Mouse (Mus musculus) granulocyte monocyte progenitor cell, adult 5-6 weeks (primary cell): ENCODE data around the gene Sirt2. TPM values are rescaled to one million over a fixed set of nuclear protein-coding genes. Genes with fewer than 3 reads are reported as not detected.

ENCODE experiments used
- ATAC-seq: replicated peaks from 2 replicates; pipeline ENCODE4 v1.8.0; 2016; ENCODE audit warnings: mild to moderate bottlenecking, moderate TSS enrichment, inconsistent platforms; ENCODE audit not compliant: poor library complexity, severe bottlenecking
- total RNA-seq, 2 experiments: library from RNA; stranded (forward) in 1 of 2; stranded (reverse) in 1 of 2; fragments of 200-712, 200-1000 nt in 1 of 2; fragments of >200 nt in 1 of 2; fragmentation: Nextera tagmentation in 1 of 2; gene quantifications; 2 replicates each; pipeline ENCODE4 v1.2.3; 2014 to 2017

Gene Sirt2
- total RNA-seq, 2 experiments from 2014 or later, result 28.8 to 49.5 TPM

DNA sequence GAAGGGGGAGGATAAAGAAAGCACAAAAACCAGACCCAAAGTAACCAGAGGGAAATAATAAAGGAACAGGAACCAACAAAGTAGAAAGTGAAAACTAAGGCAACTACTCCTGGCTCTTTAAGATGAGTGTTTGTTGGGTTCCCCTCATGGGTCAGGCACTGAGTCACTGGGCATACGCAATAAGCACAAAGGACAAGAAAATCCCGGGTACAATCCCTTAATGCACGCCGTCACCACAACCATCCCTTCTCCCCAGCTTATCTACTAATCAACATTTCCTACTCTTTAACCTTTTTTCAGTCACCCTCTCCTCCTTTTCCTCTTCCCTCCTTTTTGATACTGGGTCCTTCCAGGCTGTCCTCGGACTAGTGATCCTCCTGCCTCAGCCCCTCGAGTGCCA, 1.3 kb upstream of the Sirt2 start:
- ATAC-seq, result peak; percentile 44

DNA sequence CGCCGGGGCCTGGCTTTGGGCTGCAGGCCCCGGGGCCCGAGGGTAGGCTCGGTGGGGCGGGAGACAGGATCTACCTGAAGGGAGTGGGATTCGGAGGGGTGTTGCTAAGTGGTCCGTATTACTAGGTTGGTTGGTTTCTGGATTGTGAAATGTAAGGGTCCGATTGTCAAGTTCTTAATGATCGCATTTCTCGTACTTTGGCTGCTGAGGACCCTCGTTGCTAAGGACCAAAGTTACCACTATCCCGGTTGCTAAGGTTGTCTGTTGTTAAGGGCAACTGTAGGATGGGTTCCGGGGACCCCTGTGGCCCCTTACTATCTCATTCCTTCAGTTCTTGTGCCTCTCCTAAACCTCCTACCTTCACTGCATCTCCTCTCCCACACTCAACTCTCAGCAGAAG, 375 bp downstream of the Sirt2 start:
- no peak for ATAC-seq

DNA sequence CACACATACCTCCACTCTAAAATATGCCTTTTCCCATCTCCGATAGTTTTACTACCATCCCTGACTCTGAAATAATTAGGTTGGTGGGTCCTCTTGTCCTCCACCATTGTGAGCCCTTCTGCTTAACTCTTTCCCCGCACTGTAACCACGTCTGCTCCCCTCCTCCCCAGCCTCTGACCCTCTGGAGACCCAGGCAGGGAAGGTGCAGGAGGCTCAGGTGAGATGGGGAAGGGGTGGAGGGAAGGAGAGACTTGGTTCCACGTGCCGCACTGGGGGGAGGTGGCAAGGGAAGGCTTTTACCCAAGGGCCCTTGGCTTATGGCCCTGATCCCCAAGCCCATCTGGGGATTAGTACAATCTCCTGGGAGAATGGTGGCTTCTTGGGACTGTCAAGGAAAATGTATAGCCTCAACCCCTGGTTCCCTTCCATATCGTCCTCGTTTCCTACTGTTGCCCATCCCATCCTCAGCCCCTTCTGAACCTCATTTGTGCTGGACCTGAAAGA, 979 bp downstream of the Sirt2 start, which contains the start of gene Nfkbib:
Gene Nfkbib, minus strand, starts transcription at position 51 of the 504 bp plus-strand sequence.
- ATAC-seq, result no peak

DNA sequence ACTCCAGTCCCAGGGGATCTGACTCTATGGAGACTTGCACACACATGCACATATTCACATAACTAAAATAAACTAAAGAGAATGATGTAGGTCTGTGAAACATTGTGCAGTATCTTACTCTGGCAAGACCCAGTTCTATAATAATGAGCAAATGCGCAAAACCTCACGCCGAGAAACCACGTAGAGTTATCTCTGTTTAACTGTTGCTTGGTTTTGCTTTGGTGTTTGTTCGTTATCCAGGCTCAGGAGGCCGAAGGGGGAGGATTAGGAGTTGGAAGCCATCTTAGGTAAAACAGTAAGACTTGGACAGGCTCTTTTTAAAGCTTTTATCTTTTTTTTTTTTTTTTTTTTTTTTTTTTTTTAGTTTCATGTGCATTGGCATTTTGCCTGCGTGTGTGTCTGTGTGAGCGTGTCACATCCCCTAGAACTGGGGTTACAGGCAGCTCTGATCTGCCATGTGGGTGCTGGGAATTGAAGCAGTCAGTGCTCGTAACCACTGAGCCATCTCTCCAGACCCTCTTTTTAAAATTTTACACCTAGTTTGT, 3.0 kb downstream of the Sirt2 start:
- no peak for ATAC-seq

DNA sequence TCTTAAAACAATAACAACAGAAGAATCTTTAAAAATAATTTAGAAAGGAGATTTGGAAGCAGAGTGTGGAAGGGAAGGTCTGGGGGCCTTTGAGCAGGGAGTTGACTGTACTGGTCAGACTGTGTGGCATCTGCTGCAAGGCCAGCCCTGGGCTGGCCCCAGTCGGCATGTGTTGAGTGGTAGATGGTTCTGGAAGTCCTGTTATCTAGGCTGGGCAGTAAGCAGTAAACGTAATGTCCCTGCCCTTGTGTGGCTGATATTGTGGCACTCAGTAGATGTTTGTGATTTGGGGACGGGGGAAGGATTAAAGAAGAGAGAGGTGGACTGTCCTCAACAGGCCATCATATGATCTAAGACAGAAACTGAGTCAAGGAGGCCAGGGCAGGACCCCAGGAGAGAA, 3.8 kb downstream of the Sirt2 start:
- ATAC-seq, result no peak

DNA sequence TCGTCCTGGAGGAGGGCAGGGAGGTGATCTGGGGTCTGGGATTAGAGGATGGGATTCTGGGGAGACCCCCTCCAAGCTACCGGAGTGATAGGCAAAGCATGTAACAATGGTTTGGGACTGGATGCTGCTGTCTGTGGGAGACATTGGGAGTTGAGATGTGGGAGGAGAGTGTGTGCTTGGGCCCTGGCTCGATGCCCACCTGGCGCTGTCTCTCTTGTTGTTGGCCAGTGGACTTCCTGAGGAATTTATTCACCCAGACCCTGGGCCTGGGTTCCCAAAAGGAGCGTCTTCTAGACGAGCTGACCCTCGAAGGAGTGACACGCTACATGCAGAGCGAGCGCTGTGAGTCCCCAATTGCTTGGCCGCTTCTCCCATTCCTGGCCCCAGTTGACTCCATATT, 5.3 kb downstream of the Sirt2 start:
- no peak for ATAC-seq

DNA sequence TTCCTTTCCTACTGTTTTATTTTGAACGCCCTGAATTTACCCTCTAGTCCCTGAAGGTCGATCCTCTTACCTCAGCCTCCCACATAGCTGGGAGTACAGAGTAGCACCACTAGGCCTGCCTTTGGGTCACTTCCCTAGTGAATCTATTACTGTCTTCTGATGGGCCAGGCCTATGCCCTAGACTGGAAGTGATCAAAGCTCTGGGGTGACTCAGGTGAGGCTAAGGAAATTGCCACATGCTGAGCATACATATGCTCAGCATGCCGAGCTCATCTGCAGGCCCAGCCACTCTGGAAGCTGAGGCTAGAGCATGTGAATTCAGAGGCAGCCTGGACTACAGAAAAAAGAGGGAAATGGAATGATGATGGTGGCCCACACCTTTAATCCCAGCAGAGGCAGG, 6.6 kb downstream of the Sirt2 start:
- peak; percentile 44; the same call in 1 of the 2 replicates for ATAC-seq

DNA sequence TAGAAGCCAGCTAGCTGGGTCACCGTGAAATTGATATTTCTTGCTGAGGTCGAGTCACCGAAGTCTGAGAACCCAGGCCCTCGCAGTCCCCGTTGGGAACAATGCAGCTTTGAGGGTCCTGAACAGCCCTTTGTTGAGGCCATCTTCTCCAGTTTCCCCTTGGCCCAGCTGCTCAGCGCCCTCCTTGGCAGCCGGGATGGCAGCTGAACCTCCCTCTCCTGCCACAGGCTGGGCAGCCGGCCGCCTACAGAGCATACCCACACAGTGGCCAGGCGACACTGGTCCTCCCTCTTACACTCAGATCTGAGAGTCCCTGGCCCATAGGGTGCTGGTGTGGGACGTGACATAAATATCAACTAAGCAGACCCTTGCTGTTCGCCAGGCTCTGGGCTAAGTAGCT, 7.6 kb downstream of the Sirt2 start:
- ATAC-seq, result no peak

DNA sequence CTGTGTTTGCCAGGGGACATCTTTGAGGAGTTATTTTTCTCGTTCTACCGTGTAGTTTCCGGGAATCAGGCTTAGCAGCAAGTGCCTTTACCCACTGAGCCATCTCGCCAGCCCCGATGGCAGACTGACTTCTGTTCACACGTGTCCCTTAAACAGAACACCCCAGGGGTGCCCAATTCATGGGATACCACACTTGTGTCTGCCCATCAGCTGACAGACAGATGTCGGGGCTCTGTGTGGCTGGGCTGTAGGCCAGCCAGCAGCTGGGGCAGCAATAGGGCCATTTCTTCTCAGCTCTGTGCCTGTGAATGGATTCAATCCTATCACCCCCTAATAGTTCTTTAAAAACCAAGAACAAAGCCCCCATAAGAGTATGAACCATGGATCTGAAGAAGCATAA, 8.6 kb downstream of the Sirt2 start:
- ATAC-seq, result no peak

DNA sequence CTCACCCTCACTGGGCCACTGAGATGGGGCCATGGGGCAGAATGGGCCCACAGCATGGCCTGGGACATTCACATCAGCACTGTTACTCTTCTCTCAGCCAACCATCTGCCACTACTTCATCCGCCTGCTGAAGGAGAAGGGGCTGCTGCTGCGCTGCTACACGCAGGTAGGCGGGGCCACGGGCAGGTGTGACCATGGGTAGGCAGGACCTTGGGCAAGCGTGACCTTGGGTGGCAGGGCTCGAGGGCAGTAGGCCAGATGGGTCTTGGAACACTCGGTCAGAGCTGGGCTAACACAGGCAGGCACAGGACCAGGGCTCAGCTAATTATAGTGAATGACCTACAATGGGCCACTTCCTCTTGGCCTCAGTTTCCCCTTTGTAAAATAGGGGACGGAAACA, 12.3 kb downstream of the Sirt2 start:
- no peak for ATAC-seq

DNA sequence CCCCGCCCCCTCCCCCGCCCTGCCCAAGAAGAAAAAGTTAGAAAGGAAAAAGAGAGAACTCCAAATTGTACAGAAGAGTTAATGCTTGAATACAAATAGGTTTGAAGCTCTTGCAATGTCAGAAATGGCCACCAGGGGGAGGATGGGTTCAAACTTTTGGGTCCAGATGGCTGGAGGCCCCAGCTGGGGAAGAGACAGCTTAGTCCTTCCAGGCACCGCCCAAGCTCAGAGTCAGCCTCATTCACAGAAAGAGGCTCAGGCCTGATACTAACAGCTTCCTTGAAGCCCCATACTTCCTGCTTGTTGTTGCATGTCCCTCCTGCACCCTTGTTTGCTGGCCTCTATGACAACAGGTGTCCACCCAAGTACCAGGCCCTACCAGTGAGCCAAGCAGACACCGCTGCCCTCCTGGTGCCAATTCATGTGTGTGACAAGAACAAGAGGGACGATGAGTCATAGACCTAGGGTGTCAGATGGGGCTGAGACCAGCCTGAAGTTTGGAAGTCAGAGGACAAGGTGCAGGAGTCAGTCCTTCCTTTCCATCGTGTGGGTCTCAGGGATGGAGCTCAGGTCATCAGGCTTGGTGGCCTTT, 13.6 kb downstream of the Sirt2 start:
- peak; percentile 73 for ATAC-seq

DNA sequence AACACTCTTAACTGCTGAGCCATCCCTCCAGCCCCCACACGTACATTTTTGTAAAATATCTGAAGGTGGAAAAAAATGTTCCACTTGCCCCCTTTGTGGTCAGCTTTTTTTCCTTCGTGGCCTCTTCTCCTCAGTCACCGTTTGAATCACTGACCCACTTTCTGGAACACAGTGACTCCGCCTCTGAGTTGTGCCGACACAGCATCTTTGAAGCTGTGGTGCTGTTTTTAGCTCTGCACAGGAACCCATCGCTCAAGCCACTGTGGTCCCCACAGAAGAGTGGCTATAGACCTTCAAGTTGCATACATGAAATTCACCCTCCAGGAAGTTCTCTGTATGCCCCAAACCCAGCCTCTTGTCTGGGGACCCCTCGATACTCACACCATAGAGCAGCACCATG, 14.3 kb downstream of the Sirt2 start:
- no peak for ATAC-seq

DNA sequence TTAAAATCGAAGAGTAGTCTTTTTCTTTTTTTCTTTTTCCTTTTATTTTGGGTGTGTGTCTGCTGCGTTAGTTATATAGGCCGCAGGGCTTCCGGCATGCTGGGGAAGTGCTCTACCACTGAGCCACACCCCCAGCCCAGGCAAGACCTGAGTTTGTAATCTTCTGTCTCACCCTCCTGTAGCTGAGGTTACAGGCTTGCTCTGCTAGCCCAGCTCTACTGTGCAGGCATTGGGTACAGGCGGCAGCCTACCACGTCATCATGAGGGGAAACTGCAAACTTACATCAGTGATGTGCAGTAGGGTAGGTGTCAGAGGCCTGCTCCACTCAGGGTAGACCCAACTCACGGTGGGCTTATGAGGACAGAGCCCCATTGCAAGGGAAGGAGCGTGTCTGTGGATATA, 14.7 kb downstream of the Sirt2 start:
- ATAC-seq, result peak; percentile 70

DNA sequence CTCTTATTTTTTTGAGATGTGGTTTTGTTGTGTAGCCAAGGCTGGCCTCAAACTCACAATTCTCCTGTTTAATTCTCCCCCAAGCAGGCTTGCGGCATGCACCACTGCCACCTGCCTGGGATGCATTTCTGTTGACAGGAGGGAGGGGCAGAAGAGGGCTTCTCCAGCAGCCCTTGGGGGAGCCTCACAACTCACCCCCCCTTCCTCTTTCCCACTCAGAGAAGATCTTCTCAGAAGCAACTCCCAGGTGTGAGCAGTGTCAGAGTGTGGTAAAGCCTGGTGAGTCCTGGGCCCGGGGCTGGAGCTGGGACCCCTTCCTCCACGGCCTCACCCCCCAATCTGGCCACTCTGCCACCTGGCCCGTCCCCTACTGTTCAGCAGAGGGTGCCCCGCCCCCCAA, 18.6 kb downstream of the Sirt2 start:
- ATAC-seq, result no peak

DNA sequence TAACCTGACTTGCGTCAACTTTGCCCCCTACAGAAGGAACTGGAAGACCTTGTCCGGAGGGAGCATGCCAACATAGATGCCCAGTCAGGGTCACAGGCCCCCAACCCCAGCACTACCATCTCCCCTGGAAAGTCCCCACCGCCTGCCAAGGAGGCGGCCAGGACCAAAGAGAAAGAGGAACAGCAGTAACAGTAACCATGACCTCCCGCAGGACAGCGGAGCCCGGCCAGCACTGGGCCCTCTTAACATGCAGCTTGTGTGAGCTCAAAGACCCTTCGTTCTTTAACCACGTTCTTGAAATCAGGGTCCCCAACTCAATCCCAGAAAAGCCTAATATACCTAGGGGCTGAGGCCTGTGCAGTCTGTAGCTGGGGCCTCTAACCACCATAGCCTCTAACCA, 21.3 kb downstream of the Sirt2 start:
- ATAC-seq, result no peak

DNA sequence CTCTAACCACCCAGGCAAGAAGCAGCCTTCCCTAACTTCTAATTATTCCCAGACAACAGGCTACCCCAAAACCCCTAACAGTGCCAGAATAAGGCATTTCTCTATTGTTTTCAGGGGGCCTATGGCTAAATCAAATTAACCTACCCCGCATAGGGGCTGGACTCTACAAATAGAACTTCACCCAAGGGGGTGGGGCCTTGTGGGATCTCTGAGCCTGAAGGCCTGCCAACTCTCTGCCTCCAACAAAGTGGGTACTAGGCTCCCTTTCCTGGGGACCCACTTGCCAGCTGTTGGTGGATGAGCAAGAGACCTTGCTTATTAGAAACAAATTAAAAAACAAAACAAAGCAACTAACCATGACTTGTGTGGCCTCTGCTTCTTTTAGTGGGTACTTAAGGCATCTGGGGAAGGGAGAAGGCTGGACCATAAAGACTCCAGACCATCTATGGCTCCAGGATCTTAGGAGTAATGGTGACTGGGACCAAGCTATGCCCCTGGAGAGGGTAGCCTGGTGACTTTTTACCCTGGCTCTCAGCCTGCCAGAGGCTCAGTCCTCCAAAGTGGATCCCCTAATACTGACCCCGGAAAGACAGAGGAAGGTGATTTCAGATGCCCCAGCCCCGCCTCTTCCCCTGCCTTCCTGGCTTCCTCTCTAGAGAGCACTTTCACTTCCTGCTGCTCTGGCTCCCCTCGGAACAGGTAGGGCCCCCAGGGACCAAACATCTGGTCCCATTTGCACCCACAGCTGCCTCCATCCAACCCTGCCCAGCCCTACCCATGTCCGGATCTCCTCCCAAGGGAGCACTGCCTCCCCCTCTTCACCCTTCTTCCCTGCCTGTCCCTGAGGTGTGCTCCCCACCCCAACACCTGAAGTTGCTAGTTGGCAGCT, 22.0 kb downstream of the Sirt2 start, which contains the start of gene Rinl:
Gene Rinl, plus strand, starts transcription at position 663 of the 889 bp plus-strand sequence.
- ATAC-seq, result peak; percentile 72

DNA sequence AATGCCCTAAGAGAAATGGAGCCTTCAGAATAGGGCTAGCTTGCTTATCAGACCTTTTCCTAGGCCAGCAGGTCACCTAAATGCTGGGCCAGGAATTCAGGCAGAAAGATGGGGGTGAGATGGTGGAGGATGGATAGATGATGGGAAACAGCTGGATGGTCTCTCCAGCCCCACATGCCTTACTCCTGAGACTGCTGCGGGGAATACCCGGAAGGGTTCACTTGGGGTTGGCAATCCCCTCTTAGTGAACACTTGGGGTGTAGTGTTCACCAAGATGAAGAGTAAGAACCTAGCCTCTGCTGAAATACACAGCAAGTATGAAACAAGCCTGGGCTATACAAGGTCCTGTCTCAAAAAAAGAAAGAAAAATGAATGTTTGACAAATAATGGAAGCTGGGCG, 22.7 kb downstream of the Sirt2 start:
- ATAC-seq, result no peak

DNA sequence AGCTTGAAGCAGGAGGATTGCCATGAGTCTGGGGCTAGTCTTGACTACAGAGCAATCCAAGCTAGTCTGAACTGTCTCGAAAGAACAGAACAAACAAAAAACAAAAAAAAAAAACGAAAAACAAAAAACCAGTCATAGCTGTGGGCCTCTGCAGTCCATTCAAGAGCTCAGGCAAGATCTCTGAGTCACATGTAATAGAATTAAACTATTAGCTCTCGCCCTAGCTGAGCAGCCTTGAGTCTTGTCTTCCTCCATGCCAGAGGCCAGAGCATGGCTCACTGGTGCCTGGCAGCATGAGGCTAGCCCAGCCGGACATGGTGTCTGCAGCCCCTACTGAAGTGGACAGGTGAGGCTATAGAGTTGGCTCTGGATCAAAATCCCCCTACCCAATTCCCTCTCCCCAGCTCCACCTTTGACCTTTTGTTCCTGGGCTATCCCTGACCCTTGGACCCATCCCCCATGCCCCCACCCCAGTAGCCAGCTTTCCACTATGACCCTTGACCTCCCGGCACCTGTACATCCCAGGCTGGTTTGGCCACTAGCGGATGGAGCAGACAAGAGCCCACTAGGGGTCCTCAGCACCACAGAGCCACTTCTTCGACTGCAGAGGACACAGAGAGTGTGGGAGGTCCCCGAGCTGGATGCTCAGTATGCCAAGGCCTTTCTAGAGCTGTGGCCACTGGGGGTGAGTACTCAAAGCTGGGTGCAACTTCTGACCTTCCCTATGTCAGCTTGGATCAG, 23.7 kb downstream of the Sirt2 start:
- no peak for ATAC-seq

DNA sequence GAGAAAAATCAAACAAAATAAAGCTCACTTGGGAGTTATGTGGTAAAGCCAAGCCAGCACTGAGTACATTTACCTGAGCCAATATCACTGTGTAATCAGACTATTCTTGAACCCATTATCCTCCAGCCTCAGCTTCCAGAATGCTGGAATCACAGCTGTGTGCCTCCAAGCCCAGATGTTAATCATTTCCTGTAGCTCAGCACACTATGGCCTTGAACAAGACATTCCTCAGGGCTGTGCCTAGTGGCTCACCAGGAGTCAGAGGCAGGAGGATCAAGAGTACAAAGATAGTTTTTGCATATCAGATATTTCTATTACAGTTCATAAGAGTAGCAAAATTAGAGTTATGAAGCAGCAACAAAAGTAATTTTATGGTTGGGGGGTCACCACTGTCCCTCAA, 25.2 kb downstream of the Sirt2 start:
- ATAC-seq, result no peak

DNA sequence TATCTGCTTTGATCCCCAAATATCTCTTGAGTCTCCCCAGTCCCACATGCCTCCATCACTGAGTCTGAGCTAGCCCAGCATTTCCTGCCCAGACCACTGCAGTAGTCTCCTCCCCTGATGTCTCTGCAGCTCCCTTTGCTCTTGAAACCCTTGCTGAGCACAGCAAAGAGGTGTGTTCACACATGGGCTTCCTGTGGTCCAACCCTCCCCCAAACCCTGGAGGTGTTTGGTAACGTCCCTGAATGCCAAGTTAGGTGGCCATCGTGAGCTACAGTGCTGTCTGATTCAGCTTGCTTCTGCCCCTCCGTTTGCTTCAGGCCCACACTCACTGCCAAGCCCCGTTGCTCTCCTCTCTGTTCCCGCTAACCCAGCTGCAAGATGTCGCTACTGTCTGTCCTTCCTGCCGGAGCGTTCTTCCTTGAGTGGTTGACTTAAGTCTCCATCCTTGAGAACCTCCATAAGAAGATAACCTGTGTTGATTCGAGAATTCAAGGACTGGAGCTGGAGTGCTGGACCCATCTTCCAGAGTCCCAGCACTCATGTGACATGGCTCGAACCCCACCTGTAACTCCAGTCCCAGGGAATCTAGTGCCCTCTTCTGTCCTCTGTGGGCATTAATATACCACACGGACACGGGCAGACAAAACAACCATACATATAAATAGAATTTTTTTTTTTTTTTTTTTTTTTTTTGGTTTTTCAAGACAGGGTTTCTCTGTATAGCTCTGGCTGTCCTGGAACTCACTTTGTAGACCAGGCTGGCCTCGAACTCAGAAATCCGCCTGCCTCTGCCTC, 26.1 kb downstream of the Sirt2 start:
- ATAC-seq, result no peak
